Mouse (Mus musculus): ENCODE measurements around the gene Cd200r2.
"Not testable (repeated sequence)": the region's sequence is repeated elsewhere in the genome, so short reads cannot be mapped to it uniquely, and the experiment has no call there.

Cd200r2 gene

DNA sequence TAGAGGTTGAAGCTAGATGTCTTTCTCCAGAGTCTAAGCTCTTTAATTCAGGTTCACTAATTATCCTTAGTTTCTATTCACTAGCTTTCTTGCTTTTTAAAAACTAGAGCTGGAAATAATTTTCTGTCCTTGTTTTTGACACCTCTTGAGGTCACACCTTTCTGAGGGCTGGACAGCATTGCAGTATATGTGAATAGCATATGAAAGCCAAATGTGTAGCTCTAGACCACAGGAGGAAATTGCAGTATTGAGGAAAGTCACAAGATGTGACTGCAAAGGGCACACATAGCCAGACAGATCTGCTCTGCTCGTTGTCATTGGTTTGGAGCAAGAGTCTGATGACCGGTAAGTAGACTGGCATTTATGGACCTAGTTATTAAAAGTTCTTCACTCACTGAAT is at the start of gene Cd200r2:
Cd200r2 (plus strand) TSS at position 301 of the 400 bp plus-strand sequence.
- no peak for DNase-seq (ENCODE audit: low read depth, low spot score)

DNA sequence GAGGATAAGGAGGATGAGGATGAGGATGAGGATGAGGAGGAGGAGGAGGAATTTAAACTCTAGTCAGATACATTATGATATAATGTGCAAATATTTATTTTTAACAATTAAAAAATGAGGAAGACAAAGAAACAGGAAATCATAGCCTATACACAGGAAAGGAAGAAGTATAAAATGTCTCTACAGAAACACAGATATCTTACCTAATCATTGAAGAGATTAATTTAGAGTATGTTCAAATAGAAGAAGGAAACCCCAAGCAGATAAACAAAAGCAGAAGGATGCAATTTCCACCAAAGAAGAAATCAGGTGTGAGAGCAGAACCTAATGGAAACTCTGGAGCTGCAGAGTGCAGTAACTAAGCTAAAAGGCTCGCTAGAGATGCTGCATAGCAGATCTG is 48.9 kb upstream of the Cd200r2 start:
- no peak for DNase-seq (ENCODE audit: low read depth, low spot score)

DNA sequence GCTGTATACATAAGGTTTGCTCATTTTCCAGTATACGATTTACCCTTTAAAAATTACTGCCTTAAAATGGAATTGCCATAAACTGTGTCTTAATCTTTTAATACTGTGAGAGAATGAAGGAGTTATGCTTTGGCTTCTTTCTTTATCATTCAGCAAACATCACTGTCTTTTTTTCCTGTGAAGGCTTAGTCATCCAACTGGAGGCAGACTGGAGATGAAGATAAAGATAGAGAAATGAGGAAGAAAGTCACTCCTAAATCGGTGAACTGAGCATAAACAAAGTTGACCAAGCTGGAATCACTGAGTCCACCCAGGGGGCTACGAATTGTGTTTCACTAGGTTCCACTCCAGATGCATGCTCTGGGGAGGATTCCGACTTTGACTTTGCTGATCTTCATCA is 46.4 kb upstream of the Cd200r2 start:
- DNase-seq (ENCODE audit: low read depth, low spot score), result no peak

DNA sequence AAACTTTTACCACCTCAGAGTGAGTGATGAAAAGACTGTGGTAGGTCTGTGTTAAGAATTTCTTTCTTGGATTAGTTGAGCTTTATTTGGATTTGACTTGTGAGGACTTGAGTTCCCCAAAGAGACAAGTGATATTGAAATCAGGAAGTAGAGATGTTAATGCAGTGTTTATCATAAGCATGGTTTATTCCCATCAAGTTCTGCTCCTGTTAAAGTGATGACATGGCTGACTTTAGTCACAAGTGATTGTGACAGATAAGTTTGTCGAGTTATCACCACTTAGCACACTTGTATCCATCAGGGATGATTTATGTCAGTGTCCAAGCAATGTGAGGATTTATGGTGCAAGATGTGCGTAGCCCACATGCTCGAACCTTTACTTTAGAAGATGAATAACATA is 34.6 kb upstream of the Cd200r2 start:
- no peak for DNase-seq (ENCODE audit: low read depth, low spot score)

DNA sequence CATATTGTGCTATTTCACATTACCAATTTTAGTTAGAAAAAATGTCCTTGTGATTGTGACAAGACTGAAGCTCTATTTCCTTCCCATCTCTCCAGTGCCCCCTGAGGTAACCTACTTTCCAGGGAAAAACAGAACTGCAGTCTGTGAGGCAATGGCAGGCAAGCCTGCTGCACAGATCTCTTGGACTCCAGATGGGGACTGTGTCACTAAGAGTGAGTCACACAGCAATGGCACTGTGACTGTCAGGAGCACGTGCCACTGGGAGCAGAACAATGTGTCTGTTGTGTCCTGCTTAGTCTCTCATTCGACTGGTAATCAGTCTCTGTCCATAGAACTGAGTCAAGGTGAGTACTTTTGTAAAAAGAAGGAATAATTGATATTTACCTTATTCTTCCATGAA is 33.7 kb upstream of the Cd200r2 start:
- not testable (repeated sequence) for DNase-seq (ENCODE audit: low read depth, low spot score)

DNA sequence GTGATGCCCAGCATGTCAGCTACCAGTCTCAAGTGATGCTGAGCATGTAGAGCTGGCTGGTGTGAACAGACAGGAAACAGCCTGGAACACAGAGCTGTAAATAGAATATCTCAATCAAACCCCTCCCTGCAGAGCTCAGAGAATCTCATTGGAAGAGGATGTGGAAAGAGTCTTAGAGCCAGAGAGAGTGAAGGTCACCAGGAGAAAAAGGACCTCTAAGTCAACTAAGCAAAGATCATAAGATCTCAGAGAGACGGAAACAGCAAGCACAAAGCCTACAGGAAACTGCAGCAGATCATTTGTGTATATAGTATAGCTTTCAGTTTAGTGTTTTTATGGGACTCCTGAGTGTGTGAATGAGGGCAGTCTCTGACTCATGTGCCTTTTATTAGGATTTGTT is 8.3 kb downstream of the Cd200r2 start:
- no peak for DNase-seq (ENCODE audit: low read depth, low spot score)

DNA sequence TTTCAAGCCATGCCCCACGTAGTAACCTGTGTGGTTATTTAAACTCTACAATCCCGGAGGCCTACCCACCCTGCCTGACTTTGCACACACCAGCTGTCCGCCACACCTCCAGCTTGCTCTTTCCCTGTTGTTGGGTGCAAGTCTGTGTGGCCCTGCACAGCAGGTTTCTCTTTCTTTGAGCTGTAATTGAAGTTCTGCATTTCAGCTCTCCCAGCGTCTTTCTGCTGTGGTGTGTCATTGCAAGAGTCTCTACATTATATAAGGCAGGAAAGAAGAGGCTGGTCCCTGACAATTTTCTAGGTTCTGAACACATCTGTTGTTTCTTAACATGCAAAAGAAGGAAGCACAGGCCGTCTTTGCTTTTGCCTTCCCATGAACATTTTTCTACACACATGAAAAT is 9.7 kb downstream of the Cd200r2 start:
- DNase-seq (ENCODE audit: low read depth, low spot score), result no peak

DNA sequence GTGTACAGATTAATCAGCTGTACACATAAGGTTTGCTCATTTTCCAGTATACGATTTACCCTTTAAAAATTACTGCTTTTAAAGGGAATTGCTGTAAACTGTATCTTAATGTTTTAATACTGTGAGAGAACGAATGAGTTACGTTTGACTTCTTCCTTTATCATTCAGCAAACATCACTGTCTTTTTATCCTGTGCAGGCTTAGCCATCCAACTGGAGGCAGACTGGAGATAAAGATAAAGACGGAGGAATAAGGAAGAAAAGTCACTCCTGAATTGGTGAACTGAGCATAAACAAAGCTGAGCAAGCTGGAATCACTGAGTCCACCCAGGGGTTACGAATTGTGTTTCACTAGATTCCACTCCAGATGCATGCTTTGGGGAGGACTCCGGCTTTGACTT is 10.7 kb downstream of the Cd200r2 start:
- DNase-seq (ENCODE audit: low read depth, low spot score), result no peak

DNA sequence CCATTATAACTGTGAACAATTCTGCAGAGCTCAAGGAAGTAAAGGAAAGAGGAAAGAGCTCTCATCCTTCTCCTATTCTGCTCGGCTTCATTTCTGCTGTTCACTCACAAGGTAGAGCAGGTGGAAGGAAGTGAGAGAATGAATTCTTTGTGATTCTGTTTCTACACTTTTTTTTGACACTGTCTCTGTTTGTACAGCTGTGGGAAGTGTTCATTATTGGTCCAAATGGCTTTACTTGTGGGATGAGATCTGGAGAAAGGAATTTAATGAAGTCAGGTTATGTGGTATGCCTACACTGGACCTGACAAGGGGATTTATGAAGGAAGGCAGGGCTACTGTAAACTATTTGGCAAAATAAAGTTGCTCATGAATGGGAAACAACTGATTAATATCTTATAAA is 23.9 kb downstream of the Cd200r2 start:
- DNase-seq (ENCODE audit: low read depth, low spot score), result peak; percentile 18

DNA sequence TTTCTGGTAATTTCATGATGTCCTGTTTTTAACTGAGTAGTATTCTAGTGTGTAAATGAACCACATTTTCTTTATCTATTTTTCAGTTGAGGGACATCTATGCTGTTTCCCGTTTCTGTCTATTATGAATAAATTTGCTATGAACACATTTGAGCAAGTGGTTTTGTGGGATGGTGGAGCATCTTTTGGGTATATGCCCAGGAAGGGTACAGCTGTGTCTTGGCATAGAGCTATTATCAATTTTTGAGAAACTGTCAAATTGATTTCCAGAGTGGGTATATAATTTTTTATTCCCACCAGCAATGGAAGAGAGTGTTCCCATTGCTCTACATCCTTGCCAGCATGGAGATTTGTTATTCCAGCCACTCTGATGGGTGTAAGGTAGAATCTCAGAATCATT is 65.1 kb downstream of the Cd200r2 start:
- no peak for DNase-seq (ENCODE audit: low read depth, low spot score)

DNA sequence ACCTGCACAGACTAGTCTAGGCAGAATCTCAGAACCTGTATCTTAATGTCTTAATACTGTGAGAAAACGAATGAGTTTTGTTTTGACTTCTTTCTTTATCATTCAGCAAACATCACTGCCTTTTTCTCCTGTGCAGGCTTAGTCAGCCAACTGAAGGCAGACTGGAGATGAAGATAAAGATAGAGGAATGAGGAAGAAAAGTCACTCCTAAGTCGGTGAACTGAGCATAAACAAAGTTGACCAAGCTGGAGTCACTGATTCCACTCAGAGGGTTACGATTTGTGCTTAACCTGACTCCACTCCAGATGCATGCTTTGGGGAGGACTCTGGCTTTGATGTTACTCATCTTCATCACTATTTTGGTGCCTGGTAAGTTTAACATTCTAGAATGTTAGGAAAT is 76.6 kb downstream of the Cd200r2 start, which contains the start of gene Cd200r3:
Cd200r3 (plus strand) TSS at position 211 of the 400 bp plus-strand sequence.
- no peak for DNase-seq (ENCODE audit: low read depth, low spot score)

DNA sequence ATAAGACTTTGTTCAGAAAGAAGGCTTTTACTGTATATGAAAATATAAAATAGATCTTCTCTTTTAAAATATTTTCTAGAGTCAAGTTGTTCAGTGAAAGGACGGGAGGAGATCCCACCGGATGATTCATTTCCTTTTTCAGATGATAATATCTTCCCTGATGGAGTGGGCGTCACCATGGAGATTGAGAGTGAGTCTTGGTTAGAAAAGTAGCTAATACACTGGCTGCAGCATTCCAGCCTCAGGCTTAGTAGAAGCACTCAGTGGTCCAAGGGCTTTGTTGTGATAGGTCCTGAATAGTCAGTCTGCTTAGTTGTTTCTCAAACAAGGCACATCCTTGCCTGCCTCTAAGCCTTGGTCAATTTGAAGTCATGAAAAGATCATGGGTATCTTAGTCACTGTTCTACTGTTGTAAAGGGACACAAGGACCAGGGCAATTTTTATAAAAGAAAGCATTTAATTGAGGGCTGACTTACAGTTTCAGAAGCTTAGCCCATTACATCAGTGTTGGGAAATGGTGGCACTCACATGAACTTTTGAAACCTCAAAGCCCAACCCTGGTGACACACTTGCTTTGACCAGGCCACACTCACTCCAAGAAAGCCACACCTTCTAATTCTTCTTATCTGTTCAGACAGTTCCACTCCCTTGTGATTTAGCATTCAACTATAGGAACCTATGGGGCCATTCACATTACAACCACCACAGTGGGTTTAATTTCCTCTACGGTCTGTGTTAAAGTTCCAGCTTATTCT is 84.6 kb downstream of the Cd200r2 start:
- DNase-seq (ENCODE audit: low read depth, low spot score), result peak; percentile 79

DNA sequence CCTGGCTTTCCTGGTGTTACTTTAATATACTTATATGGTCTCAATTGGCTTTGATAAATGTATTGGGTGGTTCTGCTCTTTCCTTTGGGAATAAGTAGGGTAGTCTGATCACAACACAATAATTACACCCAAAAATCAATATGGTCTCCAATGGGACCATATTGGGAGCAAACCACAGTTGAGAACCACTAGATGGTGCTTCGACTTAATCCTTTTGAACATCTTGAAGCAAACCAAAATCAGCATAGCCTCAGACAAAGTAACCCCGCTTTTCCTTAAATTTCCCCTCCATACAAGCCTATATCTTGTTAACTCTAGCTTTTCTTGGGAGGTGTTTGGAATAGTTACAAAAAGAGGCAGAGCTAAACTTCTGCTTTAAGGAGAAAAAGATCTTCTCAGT is 95.4 kb downstream of the Cd200r2 start:
- DNase-seq (ENCODE audit: low read depth, low spot score), result peak; percentile 22

DNA sequence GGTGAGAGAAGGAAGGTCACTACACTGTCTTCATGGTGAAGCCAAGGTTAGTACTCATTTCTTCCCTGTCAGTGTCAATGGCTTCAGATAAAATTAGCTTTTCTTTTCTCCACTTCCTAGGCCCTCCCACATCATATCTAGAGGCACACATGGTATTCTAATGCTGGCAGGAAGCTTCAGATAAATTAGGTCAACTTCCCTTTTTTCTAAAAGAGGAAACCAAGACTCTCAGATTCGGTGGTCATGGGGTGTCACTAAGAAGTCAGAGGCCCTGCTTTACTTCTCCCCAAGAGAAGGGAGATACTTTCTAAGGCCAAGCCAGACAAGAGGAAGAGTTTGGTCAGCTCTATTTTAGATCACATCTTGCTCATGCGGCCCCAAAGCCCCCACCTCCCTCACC is 95.9 kb downstream of the Cd200r2 start:
- DNase-seq (ENCODE audit: low read depth, low spot score), result no peak

DNA sequence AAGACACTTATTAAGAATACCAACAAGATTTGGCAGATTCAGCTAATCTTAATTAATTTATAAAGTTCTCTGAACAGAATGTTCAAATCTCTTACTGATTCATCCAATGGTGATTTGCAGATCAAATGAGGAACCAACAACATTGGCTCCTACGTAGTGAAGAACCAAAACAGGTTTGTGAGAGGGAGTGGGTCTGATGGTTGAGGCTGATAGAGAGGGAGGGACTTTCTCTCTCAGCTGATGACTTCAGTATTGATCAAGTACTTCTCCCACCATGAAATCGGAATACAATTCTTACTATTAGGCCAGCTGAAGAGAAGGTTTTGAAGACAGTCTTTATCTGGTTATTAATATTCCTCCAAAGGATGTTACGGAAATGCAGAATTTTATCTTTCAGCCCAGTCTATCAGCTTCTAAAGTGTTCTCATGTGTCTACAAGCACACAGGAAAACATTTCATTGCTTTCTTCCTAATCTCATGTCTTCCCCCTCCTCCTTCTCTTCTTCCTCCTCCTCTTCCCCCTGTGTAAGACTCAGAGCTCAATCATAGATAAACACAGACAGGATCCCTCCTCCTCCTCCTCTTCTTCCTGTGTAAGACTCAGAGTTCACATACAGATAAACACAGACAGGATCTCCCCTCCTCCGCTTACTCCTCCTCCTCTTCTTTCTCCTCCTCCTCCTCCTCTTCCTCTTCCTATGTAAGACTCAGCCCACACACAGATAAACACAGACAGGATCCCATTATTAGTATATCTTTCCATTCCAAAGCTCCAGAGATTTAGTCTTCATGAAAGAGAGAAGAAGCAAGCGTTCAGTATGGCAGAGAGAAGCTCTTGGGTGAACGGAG is 97.9 kb downstream of the Cd200r2 start:
- no peak for DNase-seq (ENCODE audit: low read depth, low spot score)

DNA sequence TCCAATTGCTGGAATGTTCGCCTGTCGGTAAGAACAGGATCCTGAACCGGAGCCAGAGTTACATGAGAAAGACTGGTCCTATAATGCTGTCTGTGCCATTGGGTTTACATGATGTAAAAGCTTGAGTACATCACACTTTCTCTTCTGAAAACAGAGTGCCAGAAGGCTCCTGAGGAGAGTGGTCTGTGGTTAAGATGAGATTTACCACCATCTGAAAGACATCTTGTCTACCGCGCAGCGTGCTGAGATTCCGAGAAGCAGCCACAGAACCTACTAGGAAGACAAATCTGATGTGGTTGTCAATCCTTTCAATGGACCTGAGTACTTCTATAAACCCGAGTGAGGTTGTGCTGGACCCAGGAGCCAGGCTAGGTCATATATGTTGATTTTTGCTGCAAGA is 98.5 kb downstream of the Cd200r2 start:
- DNase-seq (ENCODE audit: low read depth, low spot score), result no peak

Measured in 3T3-L1 (cell line).